Mouse (Mus musculus) heart, embryonic 12.5 days (tissue): ENCODE results near the gene Tdrd5. TPM values are rescaled to one million over a fixed set of nuclear protein-coding genes. Genes with fewer than 3 reads are reported as not detected.
A peak's percentile ranks its signal among the peaks of the same experiment; 100 is the strongest.

Source experiments
- ATAC-seq: fragments of 200-750 bp; cut with Nextera tagmentation; 2 replicates; pipeline ENCODE4 v1.8.0; 2017; ENCODE audit warnings: moderate TSS enrichment, moderate library complexity; ENCODE audit not compliant: insufficient number of reproducible peaks, low FRiP score
- H3K27ac ChIP-seq: fragments of 300-500 bp; sonication (generic); 2 replicates; pipeline ENCODE4 v1.5.1; 2016; ENCODE audit warnings: mild to moderate bottlenecking, moderate library complexity; ENCODE audit not compliant: poor library complexity, severe bottlenecking
- H3K27me3 ChIP-seq: fragments of 300-500 bp; sonication (generic); replicated peaks from 2 replicates; pipeline ENCODE4 v1.6.1; 2016; ENCODE audit warnings: mild to moderate bottlenecking, moderate library complexity
- H3K36me3 ChIP-seq: fragments of 300-500 bp; sonication (generic); 2 replicates; pipeline ENCODE4 v1.6.1; 2016; ENCODE audit warnings: mild to moderate bottlenecking, moderate library complexity
- H3K4me1 ChIP-seq: fragments of 300-500 bp; sonication (generic); replicated peaks from 2 replicates; pipeline ENCODE4 v1.6.1; 2016; ENCODE audit warnings: mild to moderate bottlenecking
- H3K4me2 ChIP-seq: fragments of 300-500 bp; sonication (generic); 2 replicates; pipeline ENCODE4 v1.6.1; 2016; ENCODE audit warnings: mild to moderate bottlenecking, moderate library complexity
- H3K4me3 ChIP-seq: fragments of 300-500 bp; sonication (generic); 2 replicates; pipeline ENCODE4 v1.5.1; 2016; ENCODE audit warnings: mild to moderate bottlenecking
- H3K9ac ChIP-seq: fragments of 300-500 bp; sonication (generic); 2 replicates; pipeline ENCODE4 v1.6.1; 2016; ENCODE audit warnings: mild to moderate bottlenecking, moderate library complexity
- H3K9me3 ChIP-seq: fragments of 300-500 bp; sonication (generic); replicated peaks from 2 replicates; pipeline ENCODE4 v1.6.1; 2016; ENCODE audit warnings: mild to moderate bottlenecking, moderate library complexity
- WGBS: fragments of 180-500 bp; shearing (Covaris S2); methylation state at CpG from one replicate; pipeline ENCODE4 v1.1.7; 2016; 5-methylcytosine and 5-hydroxymethylcytosine counted together
- polyA plus RNA-seq: library from polyadenylated mRNA; unstranded; fragments of >200 nt; fragmentation: Nextera tagmentation; extraction: Ambion mirVana; gene quantifications from 2 replicates; pipeline ENCODE4 v1.2.1, GENCODE M21; 2016

Gene Tdrd5
- 0.10 TPM in 1 of 2 replicates, not detected in the other for polyA plus RNA-seq

- Histone ChIP-seq H3K4me2 (peak within 1 kb of the TSS; percentile 99), H3K27me3 (peaks cover 68% of the 10 kb centered on the region), H3K27ac (no peak within 1 kb of the TSS), H3K9me3 (no peaks in the 10 kb centered on the region), H3K4me1 (peaks cover 3% of the 10 kb centered on the region), H3K36me3 (no peaks in the 10 kb centered on the region), H3K9ac (peak within 1 kb of the TSS; percentile 65), H3K4me3 (peak within 1 kb of the TSS; percentile 69)
- under 1% methylated on average over 84 of the region's 85 CpGs for WGBS
- ATAC-seq = peak; percentile 39
Measured at GRCm38 (mm10) chr1:156302911-156303749, at the start of gene Tdrd5. TSS of gene Tdrd5 (minus strand) at chr1:156303664.

GRCm38 (mm10) chr1:156352466-156352865, 49.0 kb upstream of the Tdrd5 start:
- whole genome bisulfite sequencing = 76% methylated on average over 2 of the region's 2 CpGs
- H3K4me2 ChIP-seq = no peak overlapping the region
- ATAC-seq = no peak

GRCm38 (mm10) chr1:156350441-156350840, 47.0 kb upstream of the Tdrd5 start:
- ATAC-seq = no peak
- Histone ChIP-seq H3K4me1 (no peaks in the 10 kb centered on the region), H3K4me2 (no peak overlapping the region), H3K4me3 (no peak overlapping the region), H3K27ac (no peak overlapping the region), H3K9me3 (0 out of 2 replicates have a peak, but pooled peaks cover 12% of the 10 kb centered on the region), H3K9ac (no peak overlapping the region), H3K36me3 (no peaks in the 10 kb centered on the region), H3K27me3 (no peaks in the 10 kb centered on the region)
- WGBS = 77% methylated on average over 4 of the region's 4 CpGs

More at GRCm38 (mm10) chr1:156352466-156352865, 49.0 kb upstream of the Tdrd5 start:
- Histone ChIP-seq H3K4me1 (no peaks in the 10 kb centered on the region), H3K27me3 (no peaks in the 10 kb centered on the region), H3K9ac (no peak overlapping the region), H3K9me3 (0 out of 2 replicates have a peak, but pooled peaks cover 10% of the 10 kb centered on the region), H3K36me3 (no peaks in the 10 kb centered on the region), H3K27ac (no peak overlapping the region), H3K4me3 (no peak overlapping the region)

- Histone ChIP-seq H3K4me1 (0 out of 2 replicates have a peak, but pooled peaks cover 4% of the 10 kb centered on the region), H3K27ac (no peak overlapping the region), H3K9ac (no peak overlapping the region), H3K4me3 (no peak overlapping the region), H3K36me3 (no peaks in the 10 kb centered on the region), H3K4me2 (no peak overlapping the region), H3K27me3 (no peaks in the 10 kb centered on the region), H3K9me3 (0 out of 2 replicates have a peak, but pooled peaks cover 5% of the 10 kb centered on the region)
- 64% methylated on average over 4 of the region's 4 CpGs for WGBS
- ATAC-seq = no peak
Measured at GRCm38 (mm10) chr1:156349031-156349430, 45.6 kb upstream of the Tdrd5 start.

- Histone ChIP-seq H3K4me2 (no peak overlapping the region), H3K4me3 (no peak overlapping the region), H3K27ac (no peak overlapping the region), H3K9me3 (0 out of 2 replicates have a peak, but pooled peaks cover 2% of the 10 kb centered on the region), H3K4me1 (0 out of 2 replicates have a peak, but pooled peaks cover 4% of the 10 kb centered on the region), H3K36me3 (no peaks in the 10 kb centered on the region), H3K9ac (no peak overlapping the region), H3K27me3 (no peaks in the 10 kb centered on the region)
- ATAC-seq = no peak
- WGBS = 84% methylated on average over 4 of the region's 4 CpGs
Measured at GRCm38 (mm10) chr1:156345633-156346032, 42.2 kb upstream of the Tdrd5 start.

GRCm38 (mm10) chr1:156344433-156344832, 41.0 kb upstream of the Tdrd5 start:
- no peaks in the 10 kb centered on the region for H3K36me3 ChIP-seq
- 24% methylated on average over 4 of the region's 4 CpGs for WGBS
- 0 out of 2 replicates have a peak, but pooled peaks cover 2% of the 10 kb centered on the region for H3K9me3 ChIP-seq
- no peak overlapping the region for H3K9ac ChIP-seq
- H3K27me3 ChIP-seq = no peaks in the 10 kb centered on the region
- H3K27ac ChIP-seq = no peak overlapping the region
- no peak overlapping the region for H3K4me3 ChIP-seq
- 0 out of 2 replicates have a peak, but pooled peaks cover 4% of the 10 kb centered on the region for H3K4me1 ChIP-seq
- H3K4me2 ChIP-seq = no peak overlapping the region
- ATAC-seq = no peak

- no peak overlapping the region for H3K27ac ChIP-seq
Measured at GRCm38 (mm10) chr1:156340847-156341246, 37.4 kb upstream of the Tdrd5 start.

GRCm38 (mm10) chr1:156323126-156323525, 19.7 kb upstream of the Tdrd5 start:
- Histone ChIP-seq H3K27ac (no peak overlapping the region), H3K9ac (no peak overlapping the region), H3K36me3 (no peaks in the 10 kb centered on the region), H3K27me3 (no peaks in the 10 kb centered on the region), H3K4me3 (no peak overlapping the region), H3K4me1 (no peaks in the 10 kb centered on the region), H3K4me2 (no peak overlapping the region), H3K9me3 (no peaks in the 10 kb centered on the region)
- no peak for ATAC-seq
- 79% methylated on average over 9 of the region's 9 CpGs for WGBS

More at GRCm38 (mm10) chr1:156340847-156341246, 37.4 kb upstream of the Tdrd5 start:
- H3K4me1 ChIP-seq = 0 out of 2 replicates have a peak, but pooled peaks cover 4% of the 10 kb centered on the region
- no peaks in the 10 kb centered on the region for H3K36me3 ChIP-seq
- 63% methylated on average over 4 of the region's 4 CpGs for WGBS
- no peak overlapping the region for H3K4me3 ChIP-seq
- H3K9me3 ChIP-seq = peaks cover 5% of the 10 kb centered on the region; the same call in 1 of the 2 replicates
- H3K27me3 ChIP-seq = no peaks in the 10 kb centered on the region
- no peak overlapping the region for H3K9ac ChIP-seq
- no peak for ATAC-seq
- H3K4me2 ChIP-seq = no peak overlapping the region

- H3K27me3 ChIP-seq = peaks cover 68% of the 10 kb centered on the region
- no peaks in the 10 kb centered on the region for H3K4me1 ChIP-seq
- no peaks in the 10 kb centered on the region for H3K9me3 ChIP-seq
- no peak within 1 kb of the TSS for H3K27ac ChIP-seq
- H3K4me2 ChIP-seq = peak within 1 kb of the TSS; percentile 69
- no peak for ATAC-seq
- peak within 1 kb of the TSS; percentile 32; the same call in 1 of the 2 replicates for H3K9ac ChIP-seq
- H3K4me3 ChIP-seq = peak within 1 kb of the TSS; percentile 37
- WGBS = 3% methylated on average over 29 of the region's 29 CpGs
- H3K36me3 ChIP-seq = no peaks in the 10 kb centered on the region
Measured at GRCm38 (mm10) chr1:156310630-156311029, 7.2 kb upstream of the Tdrd5 start, which contains the start of gene Nphs2. TSS of gene Nphs2 (plus strand) at chr1:156310727.

GRCm38 (mm10) chr1:156308595-156308994, 5.1 kb upstream of the Tdrd5 start:
- H3K9me3 ChIP-seq = no peaks in the 10 kb centered on the region
- WGBS = 58% methylated on average over 1 of the region's 1 CpGs
- peaks cover under 1% of the 10 kb centered on the region; the same call in 1 of the 2 replicates for H3K4me1 ChIP-seq
- H3K4me2 ChIP-seq = no peak overlapping the region
- no peaks in the 10 kb centered on the region for H3K36me3 ChIP-seq
- H3K27me3 ChIP-seq = peaks cover 86% of the 10 kb centered on the region
- no peak overlapping the region for H3K9ac ChIP-seq
- no peak overlapping the region for H3K4me3 ChIP-seq
- no peak for ATAC-seq
- no peak overlapping the region for H3K27ac ChIP-seq

GRCm38 (mm10) chr1:156290016-156290415, 13.4 kb downstream of the Tdrd5 start:
- WGBS = 90% methylated on average over 6 of the region's 6 CpGs
- Histone ChIP-seq H3K27ac (no peak overlapping the region), H3K4me2 (no peak overlapping the region), H3K36me3 (no peaks in the 10 kb centered on the region), H3K9ac (no peak overlapping the region), H3K4me3 (no peak overlapping the region), H3K4me1 (no peaks in the 10 kb centered on the region; the same call in 1 of the 2 replicates), H3K9me3 (no peaks in the 10 kb centered on the region), H3K27me3 (no peaks in the 10 kb centered on the region)
- no peak for ATAC-seq
